Mouse (Mus musculus): ENCODE results near the gene 1700009N14Rik. TPM values are rescaled to one million over a fixed set of nuclear protein-coding genes. Genes with fewer than 3 reads are reported as not detected.

The 1700009N14Rik gene
- not detected in 2 replicates for polyA plus RNA-seq (2015; fragmentation: Nextera tagmentation; extraction: Ambion mirVana)

- Histone ChIP-seq H3K4me3 (replicated peaks; ENCODE audit: low read depth, low read length) (no peak within 1 kb of the TSS), H3K9ac (ENCODE audit: low read depth, low read length) (no peak within 1 kb of the TSS), H3K9me3 (replicated peaks; ENCODE audit: low read length) (no peaks in the 10 kb centered on the region), H3K27me3 (ENCODE audit: insufficient read depth, low read length) (no peaks in the 10 kb centered on the region), H3K4me2 (ENCODE audit: low read length) (no peak within 1 kb of the TSS), H3K36me3 (ENCODE audit: insufficient read depth, low read length) (no peaks in the 10 kb centered on the region), H3K4me1 (replicated peaks; ENCODE audit: insufficient read depth, low read length) (no peaks in the 10 kb centered on the region), H3K27ac (no peak within 1 kb of the TSS)
- ATAC-seq (replicated peaks; ENCODE audit: low FRiP score, low read depth) (no peak), DNase-seq (ENCODE audit: low spot score) (no peak)
- no peak for TF ChIP-seq CTCF (IDR thresholded peaks at IDR 0.05; ENCODE audit: low read depth)
- 55% methylated on average over 3 of the region's 3 CpGs for WGBS
Observed at GRCm38 (mm10) chr4:39450069-39450468, at the start of gene 1700009N14Rik. TSS of gene 1700009N14Rik (plus strand) at chr4:39450295.

- no peak for TF ChIP-seq CTCF (IDR thresholded peaks at IDR 0.05; ENCODE audit: low read depth)
- no peaks in the 10 kb centered on the region for H3K27me3 ChIP-seq (ENCODE audit: insufficient read depth, low read length)
- H3K4me3 ChIP-seq (replicated peaks; ENCODE audit: low read depth, low read length): no peak overlapping the region
- ATAC-seq (replicated peaks; ENCODE audit: low FRiP score, low read depth) (no peak), DNase-seq (ENCODE audit: low spot score) (no peak)
- H3K9me3 ChIP-seq (replicated peaks; ENCODE audit: low read length): no peaks in the 10 kb centered on the region
- H3K4me1 ChIP-seq (replicated peaks; ENCODE audit: insufficient read depth, low read length): no peaks in the 10 kb centered on the region
- H3K9ac ChIP-seq (ENCODE audit: low read depth, low read length): no peak overlapping the region
- H3K36me3 ChIP-seq (ENCODE audit: insufficient read depth, low read length): no peaks in the 10 kb centered on the region
- H3K27ac ChIP-seq: no peak overlapping the region
- no peak overlapping the region for H3K4me2 ChIP-seq (ENCODE audit: low read length)
- 81% methylated on average over 2 of the region's 2 CpGs for WGBS
Observed at GRCm38 (mm10) chr4:39437870-39438367, 12.2 kb upstream of the 1700009N14Rik start.

GRCm38 (mm10) chr4:39474291-39474690, 24.2 kb downstream of the 1700009N14Rik start:
- DNase-seq (ENCODE audit: low spot score) (no peak), ATAC-seq (replicated peaks; ENCODE audit: low FRiP score, low read depth) (no peak)
- no peak overlapping the region for H3K4me2 ChIP-seq (ENCODE audit: low read length)
- H3K9ac ChIP-seq (ENCODE audit: low read depth, low read length): no peak overlapping the region
- no peak for TF ChIP-seq CTCF (IDR thresholded peaks at IDR 0.05; ENCODE audit: low read depth)
- no peak overlapping the region for H3K4me3 ChIP-seq (replicated peaks; ENCODE audit: low read depth, low read length)
- H3K4me1 ChIP-seq (replicated peaks; ENCODE audit: insufficient read depth, low read length): no peaks in the 10 kb centered on the region
- WGBS: 85% methylated on average over 2 of the region's 2 CpGs
- H3K27me3 ChIP-seq (ENCODE audit: insufficient read depth, low read length): no peaks in the 10 kb centered on the region
- H3K27ac ChIP-seq: no peak overlapping the region
- no peaks in the 10 kb centered on the region for H3K36me3 ChIP-seq (ENCODE audit: insufficient read depth, low read length)
- H3K9me3 ChIP-seq (replicated peaks; ENCODE audit: low read length): no peaks in the 10 kb centered on the region

DNA sequence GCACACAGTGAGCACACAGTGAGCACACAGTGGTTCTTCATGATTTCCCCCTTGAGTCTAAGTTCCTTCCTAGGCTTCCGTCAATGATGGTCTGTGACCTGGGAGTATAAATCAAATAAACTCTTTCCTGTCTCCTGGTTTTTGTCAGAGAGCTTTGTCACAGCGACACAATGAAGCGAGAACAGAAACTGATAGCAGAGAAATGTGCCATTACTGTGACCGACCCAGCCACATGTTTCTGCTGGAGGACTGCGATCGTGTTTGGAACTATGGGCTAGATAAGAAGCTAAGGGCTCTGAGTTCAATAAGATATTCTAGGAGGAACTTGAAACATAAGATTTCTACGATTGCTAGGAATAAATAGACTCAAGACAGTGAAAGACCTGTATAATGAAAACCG, 36.3 kb downstream of the 1700009N14Rik start:
- Histone ChIP-seq H3K4me1 (replicated peaks; ENCODE audit: insufficient read depth, low read length) (no peaks in the 10 kb centered on the region), H3K4me2 (ENCODE audit: low read length) (no peak overlapping the region), H3K9me3 (replicated peaks; ENCODE audit: low read length) (no peaks in the 10 kb centered on the region), H3K4me3 (replicated peaks; ENCODE audit: low read depth, low read length) (no peak overlapping the region), H3K9ac (ENCODE audit: low read depth, low read length) (no peak overlapping the region), H3K27ac (no peak overlapping the region), H3K27me3 (ENCODE audit: insufficient read depth, low read length) (no peaks in the 10 kb centered on the region), H3K36me3 (ENCODE audit: insufficient read depth, low read length) (no peaks in the 10 kb centered on the region)
- TF ChIP-seq CTCF (IDR thresholded peaks at IDR 0.05; ENCODE audit: low read depth): no peak
- 69% methylated on average over 8 of the region's 8 CpGs for WGBS
- ATAC-seq (replicated peaks; ENCODE audit: low FRiP score, low read depth) (no peak), DNase-seq (ENCODE audit: low spot score) (no peak)

- H3K36me3 ChIP-seq (ENCODE audit: insufficient read depth, low read length): no peaks in the 10 kb centered on the region
- no peak overlapping the region for H3K4me2 ChIP-seq (ENCODE audit: low read length)
- no peak for ATAC-seq (replicated peaks; ENCODE audit: low FRiP score, low read depth)
- H3K9ac ChIP-seq (ENCODE audit: low read depth, low read length): no peak overlapping the region
- no peak overlapping the region for H3K27ac ChIP-seq
- no peak for TF ChIP-seq CTCF (IDR thresholded peaks at IDR 0.05; ENCODE audit: low read depth)
- H3K9me3 ChIP-seq (replicated peaks; ENCODE audit: low read length): no peaks in the 10 kb centered on the region
- H3K27me3 ChIP-seq (ENCODE audit: insufficient read depth, low read length): no peaks in the 10 kb centered on the region
- DNase-seq (ENCODE audit: low spot score): no peak
- H3K4me3 ChIP-seq (replicated peaks; ENCODE audit: low read depth, low read length): no peak overlapping the region
- WGBS: 74% methylated on average over 1 of the region's 1 CpGs
- H3K4me1 ChIP-seq (replicated peaks; ENCODE audit: insufficient read depth, low read length): no peaks in the 10 kb centered on the region
Observed at GRCm38 (mm10) chr4:39493596-39493995, 43.5 kb downstream of the 1700009N14Rik start.

GRCm38 (mm10) chr4:39495875-39496274, 45.8 kb downstream of the 1700009N14Rik start:
- TF ChIP-seq CTCF (IDR thresholded peaks at IDR 0.05; ENCODE audit: low read depth): no peak

More at GRCm38 (mm10) chr4:39495875-39496274, 45.8 kb downstream of the 1700009N14Rik start:
- no peak overlapping the region for H3K4me2 ChIP-seq (ENCODE audit: low read length)
- 84% methylated on average over 1 of the region's 1 CpGs for WGBS
- no peaks in the 10 kb centered on the region for H3K36me3 ChIP-seq (ENCODE audit: insufficient read depth, low read length)
- ATAC-seq (replicated peaks; ENCODE audit: low FRiP score, low read depth) (no peak), DNase-seq (ENCODE audit: low spot score) (no peak)
- no peaks in the 10 kb centered on the region for H3K9me3 ChIP-seq (replicated peaks; ENCODE audit: low read length)
- H3K27ac ChIP-seq: no peak overlapping the region
- H3K9ac ChIP-seq (ENCODE audit: low read depth, low read length): no peak overlapping the region
- no peaks in the 10 kb centered on the region for H3K4me1 ChIP-seq (replicated peaks; ENCODE audit: insufficient read depth, low read length)
- H3K27me3 ChIP-seq (ENCODE audit: insufficient read depth, low read length): no peaks in the 10 kb centered on the region
- no peak overlapping the region for H3K4me3 ChIP-seq (replicated peaks; ENCODE audit: low read depth, low read length)
